Mouse (Mus musculus): ENCODE results near the gene Cracr2a. TPM values are rescaled to one million over a fixed set of nuclear protein-coding genes. Genes with fewer than 3 reads are reported as not detected.

Cracr2a gene
- polyA plus RNA-seq, 1 experiment from 2014 or later, result 0.99 TPM

DNA sequence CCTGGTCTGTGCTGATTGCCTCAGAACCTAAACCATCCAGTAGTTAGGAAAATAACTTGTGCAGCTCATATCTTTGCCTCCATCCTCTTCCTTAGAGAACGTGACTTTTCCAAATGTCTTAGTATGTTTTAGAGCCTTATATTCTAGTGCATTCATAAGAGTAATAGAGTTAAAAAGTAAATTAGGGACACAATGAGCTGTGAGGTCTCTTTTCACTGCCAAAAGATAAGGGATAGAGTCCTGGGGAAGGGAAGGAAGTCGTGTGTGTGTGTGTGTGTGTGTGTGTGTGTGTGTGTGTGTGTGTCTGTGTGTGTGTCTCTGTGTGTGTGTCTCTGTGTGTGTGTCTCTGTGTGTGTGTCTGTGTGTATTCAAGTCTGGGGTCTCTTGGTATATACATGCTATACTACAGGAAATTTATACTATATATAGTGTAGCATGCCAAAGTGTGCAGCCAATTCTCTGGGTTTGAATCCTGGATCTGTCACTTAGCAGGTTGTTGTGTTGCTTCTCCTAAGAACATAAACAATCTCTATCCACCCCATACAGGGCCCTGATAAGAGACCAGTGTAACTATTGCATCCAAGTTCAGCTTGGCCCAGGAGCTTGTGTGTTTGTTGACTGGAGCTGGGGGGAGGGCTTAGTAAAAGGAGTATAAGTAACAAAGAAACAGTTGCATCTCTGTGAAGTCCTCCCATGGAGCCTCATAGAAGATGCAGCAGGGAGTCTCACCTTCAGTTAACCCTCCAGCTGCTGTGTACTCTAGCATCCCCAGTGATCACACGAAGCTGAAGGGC lies 29.5 kb upstream of the Cracr2a start:
- WGBS, result 47% methylated on average over 3 of the region's 3 CpGs
- no peak overlapping the region for H3K4me3 ChIP-seq (ENCODE audit: low read depth, low read length)
- H3K9me3 ChIP-seq (ENCODE audit: control insufficient read depth, low read length), result no peaks in the 10 kb centered on the region
- H3K36me3 ChIP-seq (ENCODE audit: control insufficient read depth, insufficient read depth, low read length), result no peaks in the 10 kb centered on the region
- no peak overlapping the region for H3K4me2 ChIP-seq (ENCODE audit: low read depth, low read length, severe bottlenecking)
- no peak for ATAC-seq (replicated peaks; ENCODE audit: low FRiP score)
- H3K4me1 ChIP-seq (replicated peaks; ENCODE audit: control insufficient read depth, insufficient read depth, low read length), result no peaks in the 10 kb centered on the region
- DNase-seq (ENCODE audit: low spot score), result no peak
- H3K27me3 ChIP-seq (ENCODE audit: control insufficient read depth, insufficient read depth, low read length), result no peaks in the 10 kb centered on the region
- H3K9ac ChIP-seq (ENCODE audit: low read length), result no peak overlapping the region
- no peak overlapping the region for H3K27ac ChIP-seq (ENCODE audit: low read depth, low read length)

DNA sequence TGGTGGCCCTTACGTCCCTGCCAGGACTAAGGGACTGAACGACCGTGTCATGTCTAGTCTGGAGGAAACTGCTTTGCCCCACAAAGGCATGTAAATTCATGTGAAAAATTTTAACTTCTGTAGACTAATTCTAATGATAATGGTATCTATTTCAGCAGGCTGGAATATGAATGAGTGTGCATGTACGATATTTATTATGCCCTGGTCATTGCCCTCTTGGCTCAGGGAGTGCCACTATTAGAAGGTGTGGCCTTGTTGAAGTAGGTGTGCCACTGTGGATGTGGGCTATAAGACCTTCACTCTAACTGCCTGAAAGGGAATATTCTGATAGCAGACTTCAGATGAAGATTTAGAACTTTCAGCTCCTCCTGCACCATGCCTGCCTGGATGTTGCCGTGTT lies 28.8 kb upstream of the Cracr2a start:
- no peak for ATAC-seq (replicated peaks; ENCODE audit: low FRiP score)
- no peak for DNase-seq (ENCODE audit: low spot score)
- Histone ChIP-seq H3K9ac (ENCODE audit: low read length) (no peak overlapping the region), H3K27ac (ENCODE audit: low read depth, low read length) (no peak overlapping the region), H3K27me3 (ENCODE audit: control insufficient read depth, insufficient read depth, low read length) (no peaks in the 10 kb centered on the region), H3K4me1 (replicated peaks; ENCODE audit: control insufficient read depth, insufficient read depth, low read length) (no peaks in the 10 kb centered on the region), H3K4me2 (ENCODE audit: low read depth, low read length, severe bottlenecking) (no peak overlapping the region), H3K9me3 (ENCODE audit: control insufficient read depth, low read length) (no peaks in the 10 kb centered on the region), H3K4me3 (ENCODE audit: low read depth, low read length) (no peak overlapping the region), H3K36me3 (ENCODE audit: control insufficient read depth, insufficient read depth, low read length) (no peaks in the 10 kb centered on the region)
- WGBS, result 94% methylated on average over 5 of the region's 5 CpGs

DNA sequence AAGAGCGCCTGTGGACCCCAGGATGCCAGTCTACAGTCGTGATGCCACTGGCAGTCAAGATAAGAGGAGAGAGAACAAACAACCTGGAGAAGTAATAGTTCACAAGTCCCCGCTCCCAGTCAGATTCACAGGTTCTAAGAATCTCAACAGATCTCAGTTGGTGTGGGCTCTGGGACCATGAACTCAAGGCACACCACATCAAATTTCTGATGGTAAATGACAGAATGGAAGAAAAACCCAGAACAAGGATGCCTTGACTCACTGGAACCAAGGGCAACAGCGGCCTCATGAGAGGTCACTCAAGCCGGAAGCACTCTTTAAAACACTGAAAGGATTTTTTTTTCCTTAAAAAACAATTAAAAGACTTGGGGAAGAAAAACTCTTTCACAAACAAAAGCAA lies 27.4 kb upstream of the Cracr2a start:
- Histone ChIP-seq H3K27ac (ENCODE audit: low read depth, low read length) (no peak overlapping the region), H3K27me3 (ENCODE audit: control insufficient read depth, insufficient read depth, low read length) (no peaks in the 10 kb centered on the region), H3K4me1 (replicated peaks; ENCODE audit: control insufficient read depth, insufficient read depth, low read length) (no peaks in the 10 kb centered on the region), H3K4me2 (ENCODE audit: low read depth, low read length, severe bottlenecking) (no peak overlapping the region), H3K36me3 (ENCODE audit: control insufficient read depth, insufficient read depth, low read length) (no peaks in the 10 kb centered on the region), H3K4me3 (ENCODE audit: low read depth, low read length) (no peak overlapping the region), H3K9ac (ENCODE audit: low read length) (no peak overlapping the region), H3K9me3 (ENCODE audit: control insufficient read depth, low read length) (no peaks in the 10 kb centered on the region)
- DNase-seq (ENCODE audit: low spot score) (no peak), ATAC-seq (replicated peaks; ENCODE audit: low FRiP score) (no peak)
- WGBS, result 87% methylated on average over 5 of the region's 5 CpGs

DNA sequence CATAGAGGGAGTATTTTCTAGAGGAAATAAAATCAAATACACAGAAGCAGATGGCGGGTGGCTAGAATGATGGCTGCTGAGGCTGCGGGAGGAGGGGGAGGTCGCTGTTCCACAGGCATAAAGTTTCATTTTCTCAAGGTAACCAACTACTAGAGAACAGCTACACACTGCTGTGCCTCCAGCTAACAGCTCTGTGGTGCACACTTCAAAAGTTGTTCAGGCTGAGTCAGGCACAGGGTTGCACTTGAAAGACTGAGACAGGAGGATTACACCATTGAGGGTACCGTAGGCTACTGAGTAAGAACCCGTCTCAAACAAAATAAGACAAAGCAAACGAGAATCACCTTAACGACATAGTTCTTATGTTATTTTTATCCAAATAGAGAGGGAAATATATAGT lies 24.1 kb upstream of the Cracr2a start:
- DNase-seq (ENCODE audit: low spot score), result no peak
- Histone ChIP-seq H3K9me3 (ENCODE audit: control insufficient read depth, low read length) (no peaks in the 10 kb centered on the region), H3K27me3 (ENCODE audit: control insufficient read depth, insufficient read depth, low read length) (no peaks in the 10 kb centered on the region), H3K4me3 (ENCODE audit: low read depth, low read length) (no peak overlapping the region), H3K27ac (ENCODE audit: low read depth, low read length) (no peak overlapping the region), H3K9ac (ENCODE audit: low read length) (no peak overlapping the region), H3K36me3 (ENCODE audit: control insufficient read depth, insufficient read depth, low read length) (no peaks in the 10 kb centered on the region), H3K4me2 (ENCODE audit: low read depth, low read length, severe bottlenecking) (no peak overlapping the region), H3K4me1 (replicated peaks; ENCODE audit: control insufficient read depth, insufficient read depth, low read length) (no peaks in the 10 kb centered on the region)
- ATAC-seq (replicated peaks; ENCODE audit: low FRiP score), result no peak
- 77% methylated on average over 7 of the region's 7 CpGs for WGBS

DNA sequence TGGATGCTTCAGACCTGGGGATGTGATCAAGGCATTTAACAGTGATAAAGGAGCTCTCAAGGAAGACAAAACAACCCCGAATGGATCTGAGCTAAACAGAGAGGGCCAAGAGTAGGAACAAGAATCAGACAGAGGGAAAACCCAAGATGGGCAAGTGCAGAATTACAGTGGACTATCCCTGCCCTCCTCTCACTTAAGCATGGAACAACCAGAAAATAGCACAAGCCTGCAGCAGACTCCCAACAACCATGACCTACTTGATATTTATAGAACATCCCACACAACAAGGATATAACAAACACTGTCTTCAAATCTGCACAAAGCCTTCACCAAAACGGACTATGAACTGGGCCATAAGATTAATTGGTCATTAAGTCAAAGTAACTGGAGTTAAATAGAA lies 23.0 kb upstream of the Cracr2a start:
- WGBS, result 77% methylated on average over 2 of the region's 2 CpGs
- ATAC-seq (replicated peaks; ENCODE audit: low FRiP score) (no peak), DNase-seq (ENCODE audit: low spot score) (no peak)
- H3K27ac ChIP-seq (ENCODE audit: low read depth, low read length), result no peak overlapping the region
- no peaks in the 10 kb centered on the region for H3K27me3 ChIP-seq (ENCODE audit: control insufficient read depth, insufficient read depth, low read length)
- no peak overlapping the region for H3K9ac ChIP-seq (ENCODE audit: low read length)
- H3K4me2 ChIP-seq (ENCODE audit: low read depth, low read length, severe bottlenecking), result no peak overlapping the region
- H3K9me3 ChIP-seq (ENCODE audit: control insufficient read depth, low read length), result no peaks in the 10 kb centered on the region
- no peaks in the 10 kb centered on the region for H3K36me3 ChIP-seq (ENCODE audit: control insufficient read depth, insufficient read depth, low read length)
- H3K4me3 ChIP-seq (ENCODE audit: low read depth, low read length), result no peak overlapping the region
- no peaks in the 10 kb centered on the region for H3K4me1 ChIP-seq (replicated peaks; ENCODE audit: control insufficient read depth, insufficient read depth, low read length)

DNA sequence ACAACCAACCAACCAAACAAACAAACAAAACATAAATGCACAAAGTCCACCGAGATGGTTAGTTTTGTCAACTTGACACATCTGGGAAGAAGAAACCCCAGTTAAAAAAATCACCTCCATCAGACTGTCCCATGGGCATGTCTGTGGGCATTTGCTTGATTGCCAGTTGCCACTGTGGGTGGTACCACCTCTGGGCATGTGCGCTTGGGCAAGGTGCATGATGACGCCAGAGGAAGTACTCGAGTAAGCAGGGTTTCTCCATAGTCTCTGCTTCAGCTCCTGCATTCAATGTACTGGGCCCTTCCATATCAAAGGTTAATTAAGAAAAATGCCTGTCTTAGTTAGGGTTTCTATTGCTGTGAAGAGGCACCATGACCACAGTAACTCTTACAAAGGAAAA lies 21.9 kb upstream of the Cracr2a start:
- H3K27ac ChIP-seq (ENCODE audit: low read depth, low read length), result no peak overlapping the region
- no peak overlapping the region for H3K4me3 ChIP-seq (ENCODE audit: low read depth, low read length)
- 91% methylated on average over 4 of the region's 4 CpGs for WGBS
- H3K9me3 ChIP-seq (ENCODE audit: control insufficient read depth, low read length), result no peaks in the 10 kb centered on the region
- ATAC-seq (replicated peaks; ENCODE audit: low FRiP score) (no peak), DNase-seq (ENCODE audit: low spot score) (no peak)
- no peaks in the 10 kb centered on the region for H3K36me3 ChIP-seq (ENCODE audit: control insufficient read depth, insufficient read depth, low read length)
- no peaks in the 10 kb centered on the region for H3K27me3 ChIP-seq (ENCODE audit: control insufficient read depth, insufficient read depth, low read length)
- no peak overlapping the region for H3K9ac ChIP-seq (ENCODE audit: low read length)
- H3K4me1 ChIP-seq (replicated peaks; ENCODE audit: control insufficient read depth, insufficient read depth, low read length), result no peaks in the 10 kb centered on the region
- H3K4me2 ChIP-seq (ENCODE audit: low read depth, low read length, severe bottlenecking), result no peak overlapping the region

DNA sequence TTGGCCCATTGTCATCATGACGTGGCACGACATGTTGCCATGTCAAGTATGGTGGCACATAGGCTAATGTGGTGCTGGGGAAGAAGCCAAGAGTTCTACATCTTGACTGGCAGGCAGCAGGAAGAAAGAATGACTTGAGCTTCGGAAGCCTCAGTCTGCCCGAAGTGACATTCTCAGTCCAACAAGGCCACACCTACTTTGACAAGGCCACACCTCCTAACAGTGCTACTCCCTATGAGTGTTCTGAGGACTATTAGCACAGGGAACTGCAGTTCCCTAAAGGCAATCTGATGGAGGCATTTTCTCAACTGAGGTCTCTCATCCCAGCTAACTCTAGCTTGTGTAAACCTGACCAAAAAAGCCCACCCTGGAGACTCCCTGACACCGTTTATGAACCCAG lies 21.5 kb upstream of the Cracr2a start:
- ATAC-seq (replicated peaks; ENCODE audit: low FRiP score) (no peak), DNase-seq (ENCODE audit: low spot score) (no peak)
- Histone ChIP-seq H3K4me2 (ENCODE audit: low read depth, low read length, severe bottlenecking) (no peak overlapping the region), H3K36me3 (ENCODE audit: control insufficient read depth, insufficient read depth, low read length) (no peaks in the 10 kb centered on the region), H3K9me3 (ENCODE audit: control insufficient read depth, low read length) (no peaks in the 10 kb centered on the region), H3K4me3 (ENCODE audit: low read depth, low read length) (no peak overlapping the region), H3K4me1 (replicated peaks; ENCODE audit: control insufficient read depth, insufficient read depth, low read length) (no peaks in the 10 kb centered on the region), H3K9ac (ENCODE audit: low read length) (no peak overlapping the region), H3K27me3 (ENCODE audit: control insufficient read depth, insufficient read depth, low read length) (no peaks in the 10 kb centered on the region), H3K27ac (ENCODE audit: low read depth, low read length) (no peak overlapping the region)
- 70% methylated on average over 5 of the region's 5 CpGs for WGBS

DNA sequence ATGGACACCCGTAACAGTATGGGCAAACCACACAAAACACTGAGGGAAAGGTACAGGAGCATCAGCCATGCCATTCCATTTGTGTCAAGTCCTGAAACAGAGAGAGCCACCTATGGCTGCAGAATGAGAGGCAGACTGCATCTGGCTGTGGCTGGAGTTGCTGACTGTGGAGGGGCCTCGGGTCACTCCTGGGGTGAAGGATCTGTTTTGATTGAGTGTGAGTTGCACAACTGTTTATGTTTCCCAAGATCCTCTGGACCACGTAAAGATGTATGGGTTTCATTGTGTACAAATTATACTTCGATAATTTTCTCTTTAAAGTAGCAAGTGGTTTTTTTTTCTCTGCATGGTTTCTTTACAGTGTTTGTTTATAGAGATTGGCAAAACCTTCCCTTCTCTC lies 20.6 kb upstream of the Cracr2a start:
- Histone ChIP-seq H3K4me2 (ENCODE audit: low read depth, low read length, severe bottlenecking) (no peak overlapping the region), H3K9me3 (ENCODE audit: control insufficient read depth, low read length) (no peaks in the 10 kb centered on the region), H3K27ac (ENCODE audit: low read depth, low read length) (no peak overlapping the region), H3K4me1 (replicated peaks; ENCODE audit: control insufficient read depth, insufficient read depth, low read length) (no peaks in the 10 kb centered on the region), H3K36me3 (ENCODE audit: control insufficient read depth, insufficient read depth, low read length) (no peaks in the 10 kb centered on the region), H3K9ac (ENCODE audit: low read length) (no peak overlapping the region), H3K4me3 (ENCODE audit: low read depth, low read length) (no peak overlapping the region), H3K27me3 (ENCODE audit: control insufficient read depth, insufficient read depth, low read length) (no peaks in the 10 kb centered on the region)
- ATAC-seq (replicated peaks; ENCODE audit: low FRiP score) (no peak), DNase-seq (ENCODE audit: low spot score) (no peak)
- WGBS, result 79% methylated on average over 4 of the region's 4 CpGs

DNA sequence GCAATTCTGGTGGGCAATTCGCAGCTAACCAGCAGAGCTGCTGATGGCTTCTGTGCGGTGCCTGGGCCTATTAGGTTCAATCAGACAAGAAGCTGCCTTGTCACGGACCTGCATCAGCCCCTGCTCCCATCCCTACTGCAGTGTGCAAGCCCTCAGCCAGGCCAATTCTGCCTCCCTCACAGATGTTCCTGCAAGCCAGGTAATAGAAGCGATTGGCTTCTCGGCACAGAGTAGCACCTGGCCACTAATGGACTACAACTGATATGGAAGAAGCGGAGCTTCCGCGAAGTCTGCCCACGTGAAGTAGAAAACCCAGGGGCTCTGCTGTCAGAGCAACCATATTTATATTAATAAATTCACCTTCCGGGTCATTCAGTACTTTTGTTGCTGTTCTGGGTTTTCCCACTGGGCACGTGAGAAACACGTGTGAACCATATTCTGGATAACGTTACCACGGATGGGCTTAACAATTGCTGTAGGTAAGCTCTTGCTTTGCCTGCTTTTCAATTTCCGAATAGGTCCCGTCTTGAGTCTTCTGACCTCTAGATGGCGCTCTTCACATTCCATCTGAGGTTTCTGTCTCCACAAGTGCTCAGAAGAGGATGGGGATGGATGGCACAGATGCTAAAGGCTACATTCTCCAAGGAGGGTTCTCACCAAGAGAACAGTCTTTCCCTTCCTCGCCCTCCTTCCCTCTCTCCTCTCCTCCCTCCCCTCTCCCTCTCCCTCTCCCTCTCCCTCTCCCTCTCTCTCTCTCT lies 19.3 kb upstream of the Cracr2a start:
- Histone ChIP-seq H3K4me2 (ENCODE audit: low read depth, low read length, severe bottlenecking) (no peak overlapping the region), H3K4me1 (replicated peaks; ENCODE audit: control insufficient read depth, insufficient read depth, low read length) (no peaks in the 10 kb centered on the region), H3K9ac (ENCODE audit: low read length) (no peak overlapping the region), H3K4me3 (ENCODE audit: low read depth, low read length) (no peak overlapping the region), H3K27ac (ENCODE audit: low read depth, low read length) (no peak overlapping the region), H3K27me3 (ENCODE audit: control insufficient read depth, insufficient read depth, low read length) (no peaks in the 10 kb centered on the region), H3K9me3 (ENCODE audit: control insufficient read depth, low read length) (no peaks in the 10 kb centered on the region), H3K36me3 (ENCODE audit: control insufficient read depth, insufficient read depth, low read length) (no peaks in the 10 kb centered on the region)
- ATAC-seq (replicated peaks; ENCODE audit: low FRiP score), result no peak
- 41% methylated on average over 18 of the region's 18 CpGs for WGBS
- DNase-seq (ENCODE audit: low spot score), result no peak
